Mouse (Mus musculus): ENCODE results near the gene Bax. TPM values are rescaled to one million over a fixed set of nuclear protein-coding genes. Genes with fewer than 3 reads are reported as not detected.

Bax gene
- polyA plus RNA-seq, 1 experiment: 105 TPM

GRCm38 (mm10) chr7:45434203-45435015 is 32.3 kb downstream of the Bax start, which contains the start of gene Gys1:
TSS of gene Gys1 (plus strand) at chr7:45434844.
- H3K36me3 ChIP-seq (ENCODE audit: control insufficient read depth, insufficient read depth, low read length): peaks cover 4% of the 10 kb centered on the region
- under 1% methylated on average over 45 of the region's 45 CpGs for WGBS
- H3K4me3 ChIP-seq (ENCODE audit: low read depth, low read length): peak within 1 kb of the TSS; percentile 80
- H3K4me1 ChIP-seq (ENCODE audit: control insufficient read depth, insufficient read depth, insufficient read length, low read length): peaks cover 19% of the 10 kb centered on the region
- no peaks in the 10 kb centered on the region for H3K27me3 ChIP-seq (ENCODE audit: control insufficient read depth, insufficient read depth, low read length)
- peak; percentile 85 for TF ChIP-seq CTCF (IDR thresholded peaks at IDR 0.05; ENCODE audit: extremely low read depth, insufficient read length, insufficient replicate concordance, low read depth, low read length)
- peak; percentile 77 for TF ChIP-seq POLR2A (IDR thresholded peaks at IDR 0.05; ENCODE audit: low read depth, low read length)
- H3K27ac ChIP-seq (ENCODE audit: insufficient read depth, low read depth, low read length): peak within 1 kb of the TSS; percentile 51

- 2% methylated on average over 7 of the region's 7 CpGs for WGBS
- Histone ChIP-seq H3K4me1 (ENCODE audit: control insufficient read depth, insufficient read depth, insufficient read length, low read length) (peaks cover 19% of the 10 kb centered on the region), H3K36me3 (ENCODE audit: control insufficient read depth, insufficient read depth, low read length) (peaks cover 8% of the 10 kb centered on the region), H3K27ac (ENCODE audit: insufficient read depth, low read depth, low read length) (peak overlapping the region; percentile 29), H3K4me3 (ENCODE audit: low read depth, low read length) (peak overlapping the region; percentile 76), H3K27me3 (ENCODE audit: control insufficient read depth, insufficient read depth, low read length) (no peaks in the 10 kb centered on the region)
- TF ChIP-seq POLR2A (IDR thresholded peaks at IDR 0.05; ENCODE audit: low read depth, low read length): no peak
- no peak for TF ChIP-seq CTCF (IDR thresholded peaks at IDR 0.05; ENCODE audit: extremely low read depth, insufficient read length, insufficient replicate concordance, low read depth, low read length)
Measured at GRCm38 (mm10) chr7:45433835-45434202, 32.9 kb downstream of the Bax start.

GRCm38 (mm10) chr7:45426556-45426955 is 40.1 kb downstream of the Bax start:
- Histone ChIP-seq H3K27me3 (ENCODE audit: control insufficient read depth, insufficient read depth, low read length) (no peaks in the 10 kb centered on the region), H3K27ac (ENCODE audit: insufficient read depth, low read depth, low read length) (no peak overlapping the region), H3K36me3 (ENCODE audit: control insufficient read depth, insufficient read depth, low read length) (peaks cover 53% of the 10 kb centered on the region), H3K4me1 (ENCODE audit: control insufficient read depth, insufficient read depth, insufficient read length, low read length) (0 out of 2 replicates have a peak, but pooled peaks cover 4% of the 10 kb centered on the region), H3K4me3 (ENCODE audit: low read depth, low read length) (no peak overlapping the region)
- 79% methylated on average over 8 of the region's 8 CpGs for WGBS
- TF ChIP-seq CTCF (IDR thresholded peaks at IDR 0.05; ENCODE audit: extremely low read depth, insufficient read length, insufficient replicate concordance, low read depth, low read length): no peak
- TF ChIP-seq POLR2A (IDR thresholded peaks at IDR 0.05; ENCODE audit: low read depth, low read length): no peak

- peaks cover 40% of the 10 kb centered on the region for H3K36me3 ChIP-seq (ENCODE audit: control insufficient read depth, insufficient read depth, low read length)
- H3K27me3 ChIP-seq (ENCODE audit: control insufficient read depth, insufficient read depth, low read length): peaks cover 24% of the 10 kb centered on the region
- H3K4me3 ChIP-seq (ENCODE audit: low read depth, low read length): no peak overlapping the region
- WGBS: 98% methylated on average over 14 of the region's 14 CpGs
- peaks cover 3% of the 10 kb centered on the region for H3K4me1 ChIP-seq (ENCODE audit: control insufficient read depth, insufficient read depth, insufficient read length, low read length)
- TF ChIP-seq POLR2A (IDR thresholded peaks at IDR 0.05; ENCODE audit: low read depth, low read length) (no peak), CTCF (IDR thresholded peaks at IDR 0.05; ENCODE audit: extremely low read depth, insufficient read length, insufficient replicate concordance, low read depth, low read length) (no peak)
- H3K27ac ChIP-seq (ENCODE audit: insufficient read depth, low read depth, low read length): no peak overlapping the region
Measured at GRCm38 (mm10) chr7:45421194-45421593, 45.5 kb downstream of the Bax start.

GRCm38 (mm10) chr7:45420615-45420919 is 46.1 kb downstream of the Bax start, which contains the start of gene Lhb:
TSS of gene Lhb (plus strand) at chr7:45420820.
- Histone ChIP-seq H3K27me3 (ENCODE audit: control insufficient read depth, insufficient read depth, low read length) (peaks cover 30% of the 10 kb centered on the region), H3K4me1 (ENCODE audit: control insufficient read depth, insufficient read depth, insufficient read length, low read length) (peaks cover 3% of the 10 kb centered on the region), H3K27ac (ENCODE audit: insufficient read depth, low read depth, low read length) (no peak within 1 kb of the TSS), H3K4me3 (ENCODE audit: low read depth, low read length) (no peak within 1 kb of the TSS), H3K36me3 (ENCODE audit: control insufficient read depth, insufficient read depth, low read length) (peaks cover 39% of the 10 kb centered on the region)
- TF ChIP-seq CTCF (IDR thresholded peaks at IDR 0.05; ENCODE audit: extremely low read depth, insufficient read length, insufficient replicate concordance, low read depth, low read length): no peak
- WGBS: 46% methylated on average over 6 of the region's 6 CpGs

GRCm38 (mm10) chr7:45419859-45420614 is 46.7 kb downstream of the Bax start:
- H3K36me3 ChIP-seq (ENCODE audit: control insufficient read depth, insufficient read depth, low read length): peaks cover 39% of the 10 kb centered on the region
- H3K4me1 ChIP-seq (ENCODE audit: control insufficient read depth, insufficient read depth, insufficient read length, low read length): peaks cover 3% of the 10 kb centered on the region
- no peak overlapping the region for H3K27ac ChIP-seq (ENCODE audit: insufficient read depth, low read depth, low read length)
- 14% methylated on average over 27 of the region's 27 CpGs for WGBS
- H3K4me3 ChIP-seq (ENCODE audit: low read depth, low read length): no peak overlapping the region
- TF ChIP-seq POLR2A (IDR thresholded peaks at IDR 0.05; ENCODE audit: low read depth, low read length) (no peak), CTCF (IDR thresholded peaks at IDR 0.05; ENCODE audit: extremely low read depth, insufficient read length, insufficient replicate concordance, low read depth, low read length) (no peak)
- H3K27me3 ChIP-seq (ENCODE audit: control insufficient read depth, insufficient read depth, low read length): peaks cover 35% of the 10 kb centered on the region

GRCm38 (mm10) chr7:45417962-45418492 is 48.7 kb downstream of the Bax start:
- no peak for TF ChIP-seq CTCF (IDR thresholded peaks at IDR 0.05; ENCODE audit: extremely low read depth, insufficient read length, insufficient replicate concordance, low read depth, low read length)
- TF ChIP-seq POLR2A (IDR thresholded peaks at IDR 0.05; ENCODE audit: low read depth, low read length): no peak
- Histone ChIP-seq H3K27me3 (ENCODE audit: control insufficient read depth, insufficient read depth, low read length) (peaks cover 55% of the 10 kb centered on the region), H3K4me3 (ENCODE audit: low read depth, low read length) (no peak overlapping the region), H3K36me3 (ENCODE audit: control insufficient read depth, insufficient read depth, low read length) (peaks cover 21% of the 10 kb centered on the region), H3K4me1 (ENCODE audit: control insufficient read depth, insufficient read depth, insufficient read length, low read length) (peaks cover 9% of the 10 kb centered on the region), H3K27ac (ENCODE audit: insufficient read depth, low read depth, low read length) (no peak overlapping the region)
- WGBS: 12% methylated on average over 13 of the region's 13 CpGs
